16 mouse cellular contexts compared by ENCODE assay signal in the genomic region with DNA sequence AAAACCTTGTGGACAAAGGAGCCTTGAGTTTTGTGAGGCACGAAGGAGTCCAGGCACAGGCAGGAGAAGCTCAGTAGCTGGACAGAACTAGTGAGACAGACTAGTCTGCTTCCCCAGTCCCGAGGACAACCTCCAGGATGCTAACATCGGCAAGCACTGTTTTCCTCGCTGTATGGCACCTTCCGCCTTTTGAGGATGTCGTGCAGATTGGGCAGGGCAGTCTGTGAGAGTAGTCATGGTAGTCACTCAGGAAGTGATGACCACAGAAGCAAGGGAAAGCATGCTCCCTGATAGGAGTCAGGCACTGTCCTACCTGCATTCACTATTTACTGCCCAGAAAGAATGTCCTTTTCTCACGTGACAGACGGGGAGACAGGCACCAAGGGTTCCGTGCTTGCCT. TPM values are rescaled to one million over a fixed set of nuclear protein-coding genes. Genes with fewer than 3 reads are reported as not detected.
A peak's percentile ranks its signal among the peaks of the same experiment; 100 is the strongest.
DNase-seq lines count a peak whose midpoint lies in the region; ATAC-seq lines count a peak whose summit lies in the region.
"Had no signal": no experiment of that assay in that cellular context is flagged by ENCODE, and none has a peak within 500 bp of the region (broad histone marks: within the 10 kb centered on the region; RNA-seq: fewer than 3 reads in every experiment).

No protein-coding gene starts in this region.

- no peak overlapping the region for H3K9ac ChIP-seq in forebrain, embryonic 13.5 days
- H3K9ac ChIP-seq in forebrain, embryonic 11.5 days (ENCODE audit: low read length) = no peak overlapping the region
- H3K9ac ChIP-seq in midbrain, embryonic 11.5 days (ENCODE audit: low read length) = no peak overlapping the region; the same call in 1 of the 2 replicates
- no peak overlapping the region for H3K9ac ChIP-seq in midbrain, embryonic 16.5 days (ENCODE audit: low read depth, low read length)
- H3K9ac ChIP-seq: liver, embryonic 12.5 days had no signal

- DNase-seq in forebrain, embryonic 11.5 days (ENCODE audit: low spot score) = no peak
- DNase-seq in midbrain, embryonic 11.5 days (ENCODE audit: low spot score, missing footprints) = no peak
- peak; percentile 67 for DNase-seq in induced T-regulatory cell, adult 2 months (ENCODE audit: low read depth)
- DNase-seq in layer of hippocampus, adult 18-20 months (ENCODE audit: low spot score in 2 of 2) = no peak
- no peak for DNase-seq in embryo, embryonic 10 days (ENCODE audit: low spot score)
- no peak for DNase-seq in adrenal gland, postnatal 36 days

- no peak overlapping the region for H3K4me2 ChIP-seq in forebrain, embryonic 13.5 days
- no peak overlapping the region for H3K4me2 ChIP-seq in forebrain, embryonic 11.5 days (ENCODE audit: low read depth, low read length, severe bottlenecking)
- H3K4me2 ChIP-seq in midbrain, embryonic 11.5 days = no peak overlapping the region
- no peak overlapping the region for H3K4me2 ChIP-seq in midbrain, embryonic 16.5 days (ENCODE audit: low read length)
- H3K4me2 ChIP-seq: heart, embryonic 11.5 days; liver, embryonic 12.5 days had no signal

- H3K4me3 ChIP-seq in forebrain, embryonic 13.5 days = no peak overlapping the region
- H3K4me3 ChIP-seq in forebrain, embryonic 11.5 days (ENCODE audit: low read depth, low read length) = no peak overlapping the region
- H3K4me3 ChIP-seq in midbrain, embryonic 11.5 days (ENCODE audit: low read depth, low read length) = no peak overlapping the region
- H3K4me3 ChIP-seq in midbrain, embryonic 16.5 days (ENCODE audit: low read depth, low read length) = no peak overlapping the region
- H3K4me3 ChIP-seq: hindbrain, embryonic 10.5 days; left cerebral cortex, adult 2 months; liver, embryonic 12.5 days; megakaryocyte, embryonic 14.5 days had no signal

- H3K27me3 ChIP-seq in forebrain, embryonic 13.5 days = no peaks in the 10 kb centered on the region
- no peaks in the 10 kb centered on the region for H3K27me3 ChIP-seq in forebrain, embryonic 11.5 days (ENCODE audit: control insufficient read depth, insufficient read depth, low read length)
- no peaks in the 10 kb centered on the region for H3K27me3 ChIP-seq in midbrain, embryonic 11.5 days (ENCODE audit: control insufficient read depth, insufficient read depth, low read length)
- H3K27me3 ChIP-seq in midbrain, embryonic 16.5 days (ENCODE audit: control insufficient read depth, insufficient read depth, low read depth, low read length) = no peaks in the 10 kb centered on the region

- ATAC-seq in forebrain, embryonic 13.5 days = peak; percentile 1; the same call in 1 of the 2 replicates
- ATAC-seq in forebrain, embryonic 11.5 days (replicated peaks; ENCODE audit: low FRiP score) = no peak
- ATAC-seq in midbrain, embryonic 11.5 days (ENCODE audit: low FRiP score) = 0 out of 2 replicates have a peak, but pooled peaks have one; percentile 1
- no peak for ATAC-seq in midbrain, embryonic 16.5 days
- ATAC-seq: intestine, postnatal 0 days had no signal

- H3K4me1 ChIP-seq in forebrain, embryonic 13.5 days = peaks cover 18% of the 10 kb centered on the region
- H3K4me1 ChIP-seq in forebrain, embryonic 11.5 days (replicated peaks; ENCODE audit: control insufficient read depth, insufficient read depth, low read length) = no peaks in the 10 kb centered on the region
- H3K4me1 ChIP-seq in midbrain, embryonic 11.5 days (ENCODE audit: control insufficient read depth, insufficient read depth, low read length) = 0 out of 2 replicates have a peak, but pooled peaks cover 4% of the 10 kb centered on the region
- peaks cover 10% of the 10 kb centered on the region for H3K4me1 ChIP-seq in midbrain, embryonic 16.5 days (ENCODE audit: control insufficient read depth, insufficient read depth, low read length)
- H3K4me1 ChIP-seq: liver, embryonic 12.5 days had no signal

- no peaks in the 10 kb centered on the region for H3K36me3 ChIP-seq in forebrain, embryonic 13.5 days (ENCODE audit: poor library complexity, severe bottlenecking)
- H3K36me3 ChIP-seq in forebrain, embryonic 11.5 days (ENCODE audit: control insufficient read depth, insufficient read depth, low read length) = no peaks in the 10 kb centered on the region
- no peaks in the 10 kb centered on the region for H3K36me3 ChIP-seq in midbrain, embryonic 11.5 days (ENCODE audit: control insufficient read depth, insufficient read depth, low read length)
- H3K36me3 ChIP-seq in midbrain, embryonic 16.5 days (ENCODE audit: control insufficient read depth, insufficient read depth, low read length) = no peaks in the 10 kb centered on the region
- H3K36me3 ChIP-seq: hindbrain, embryonic 10.5 days; liver, embryonic 12.5 days had no signal

- H3K27ac ChIP-seq in forebrain, embryonic 13.5 days = no peak overlapping the region
- no peak overlapping the region for H3K27ac ChIP-seq in forebrain, embryonic 11.5 days (ENCODE audit: low read depth, low read length)
- no peak overlapping the region for H3K27ac ChIP-seq in midbrain, embryonic 11.5 days (ENCODE audit: low read depth, low read length)
- H3K27ac ChIP-seq in midbrain, embryonic 16.5 days (ENCODE audit: low read length) = no peak overlapping the region
- H3K27ac ChIP-seq: hindbrain, embryonic 10.5 days; left cerebral cortex, adult 2 months; liver, embryonic 12.5 days had no signal

- no peaks in the 10 kb centered on the region for H3K9me3 ChIP-seq in forebrain, embryonic 13.5 days (replicated peaks)
- no peaks in the 10 kb centered on the region for H3K9me3 ChIP-seq in forebrain, embryonic 11.5 days (ENCODE audit: control insufficient read depth, low read length)
- no peaks in the 10 kb centered on the region for H3K9me3 ChIP-seq in midbrain, embryonic 11.5 days (ENCODE audit: control insufficient read depth, low read length)
- no peaks in the 10 kb centered on the region for H3K9me3 ChIP-seq in midbrain, embryonic 16.5 days (replicated peaks; ENCODE audit: control insufficient read depth, low read length, poor library complexity, severe bottlenecking)
- H3K9me3 ChIP-seq: hindbrain, embryonic 10.5 days; liver, embryonic 12.5 days; megakaryocyte, embryonic 14.5 days had no signal

- 65% methylated on average over 9 of the region's 9 CpGs for WGBS in forebrain, embryonic 13.5 days
- 68% methylated on average over 9 of the region's 9 CpGs for WGBS in forebrain, embryonic 11.5 days
- 70% methylated on average over 9 of the region's 9 CpGs for WGBS in midbrain, embryonic 11.5 days
- WGBS in midbrain, embryonic 16.5 days = 54% methylated on average over 9 of the region's 9 CpGs

RNA-seq across cellular contexts. Expression of a gene that starts 40.5 kb away (rescaled TPM):
- 26.7 and 30.0 TPM in 2 replicates for polyA plus RNA-seq in forebrain, embryonic 13.5 days (2015; fragmentation: Nextera tagmentation; extraction: Ambion mirVana)
- 15.0 and 17.4 TPM in 2 replicates for polyA plus RNA-seq in forebrain, embryonic 11.5 days (2014; fragmentation: Nextera tagmentation; extraction: Ambion mirVana)
- polyA plus RNA-seq in midbrain, embryonic 11.5 days (2014; fragmentation: Nextera tagmentation; extraction: Ambion mirVana) = 17.1 and 20.1 TPM in 2 replicates
- polyA plus RNA-seq in midbrain, embryonic 16.5 days (2015; fragmentation: Nextera tagmentation; extraction: Ambion mirVana) = 53.5 and 54.1 TPM in 2 replicates
- 10 to 100 TPM; 23.5 to 26.6 TPM for total RNA-seq in layer of hippocampus, adult 18-20 months (2021)
- under 1 TPM; 0.26 TPM for total RNA-seq in adrenal gland, postnatal 36 days (2021)
- total RNA-seq: MEL; neutrophil, adult 5-6 weeks had no signal

RNA-seq across cellular contexts. Expression of a gene that starts 56.5 kb away (rescaled TPM):
- 4.4 and 6.1 TPM in 2 replicates for polyA plus RNA-seq in forebrain, embryonic 13.5 days (2015; fragmentation: Nextera tagmentation; extraction: Ambion mirVana)
- polyA plus RNA-seq in forebrain, embryonic 11.5 days (2014; fragmentation: Nextera tagmentation; extraction: Ambion mirVana) = 6.5 and 6.8 TPM in 2 replicates
- 7.9 and 11.4 TPM in 2 replicates for polyA plus RNA-seq in midbrain, embryonic 11.5 days (2014; fragmentation: Nextera tagmentation; extraction: Ambion mirVana)
- polyA plus RNA-seq in midbrain, embryonic 16.5 days (2015; fragmentation: Nextera tagmentation; extraction: Ambion mirVana) = 5.1 and 6.9 TPM in 2 replicates
- 10 to 100 TPM in 1 of 2 experiments, 1 to 10 TPM in 1; 9.4 to 10.2 TPM for total RNA-seq in layer of hippocampus, adult 18-20 months (2021)
- 100 to 1,000 TPM; 117 to 162 TPM for total RNA-seq in adrenal gland, postnatal 36 days (2021)
- total RNA-seq: MEL had no signal

Comparison
In these comparisons a context has a peak if more than half of its experiments do, and no peak if none do; other contexts are left out.
1. ATAC-seq: peak in forebrain, embryonic 13.5 days (single experiment) and midbrain, embryonic 11.5 days (single experiment); none in forebrain, embryonic 11.5 days (single experiment) and midbrain, embryonic 16.5 days (single experiment).